Mouse (Mus musculus) liver, embryonic 13.5 days (tissue): ENCODE data around the gene Csgalnact2. TPM values are rescaled to one million over a fixed set of nuclear protein-coding genes. Genes with fewer than 3 reads are reported as not detected.

ENCODE experiments used
- ATAC-seq: fragments of 200-750 bp; cut with Nextera tagmentation; 2 replicates; pipeline ENCODE4 v1.8.0; 2017; ENCODE audit warnings: low read depth, mild to moderate bottlenecking, moderate number of reproducible peaks, moderate library complexity
- DNase-seq: peaks from one replicate; pipeline ENCODE4 v3.0.0; 2022
- H3K27ac ChIP-seq: fragments of 300-500 bp; sonication (generic); 2 replicates; pipeline ENCODE4 v1.5.1; 2015; ENCODE audit warnings: moderate library complexity, mild to moderate bottlenecking, inconsistent platforms
- H3K27me3 ChIP-seq: fragments of 300-500 bp; sonication (generic); 2 replicates; pipeline ENCODE4 v1.6.1; 2015; ENCODE audit warnings: mild to moderate bottlenecking, inconsistent platforms
- H3K36me3 ChIP-seq: fragments of 300-500 bp; sonication (generic); 2 replicates; pipeline ENCODE4 v1.6.1; 2015; ENCODE audit warnings: mild to moderate bottlenecking, inconsistent platforms
- H3K4me1 ChIP-seq: fragments of 300-500 bp; sonication (generic); replicated peaks from 2 replicates; pipeline ENCODE4 v1.6.1; 2015; ENCODE audit warnings: inconsistent platforms
- H3K4me2 ChIP-seq: fragments of 300-500 bp; sonication (generic); 2 replicates; pipeline ENCODE4 v1.6.1; 2015; ENCODE audit warnings: inconsistent platforms, mild to moderate bottlenecking, moderate library complexity
- H3K4me3 ChIP-seq: fragments of 300-500 bp; sonication (generic); replicated peaks from 2 replicates; pipeline ENCODE4 v1.5.1; 2015; ENCODE audit warnings: mild to moderate bottlenecking, inconsistent platforms
- H3K9ac ChIP-seq: fragments of 300-500 bp; sonication (generic); 2 replicates; pipeline ENCODE4 v1.6.1; 2015; ENCODE audit warnings: mild to moderate bottlenecking, inconsistent platforms
- H3K9me3 ChIP-seq: fragments of 300-500 bp; sonication (generic); replicated peaks from 2 replicates; pipeline ENCODE4 v1.6.1; 2016; ENCODE audit warnings: inconsistent platforms
- WGBS: fragments of 180-500 bp; shearing (Covaris S2); methylation state at CpG from one replicate; pipeline ENCODE4 v1.1.7; 2015; ENCODE audit not compliant: insufficient replicate concordance; 5-methylcytosine and 5-hydroxymethylcytosine counted together
- polyA plus RNA-seq: library from polyadenylated mRNA; unstranded; fragments of >200 nt; fragmentation: Nextera tagmentation; extraction: Ambion mirVana; gene quantifications from 2 replicates; pipeline ENCODE4 v1.2.1, GENCODE M21; 2015

Csgalnact2 gene
- polyA plus RNA-seq, 1 experiment from 2014 or later: 7.7 TPM

DNA sequence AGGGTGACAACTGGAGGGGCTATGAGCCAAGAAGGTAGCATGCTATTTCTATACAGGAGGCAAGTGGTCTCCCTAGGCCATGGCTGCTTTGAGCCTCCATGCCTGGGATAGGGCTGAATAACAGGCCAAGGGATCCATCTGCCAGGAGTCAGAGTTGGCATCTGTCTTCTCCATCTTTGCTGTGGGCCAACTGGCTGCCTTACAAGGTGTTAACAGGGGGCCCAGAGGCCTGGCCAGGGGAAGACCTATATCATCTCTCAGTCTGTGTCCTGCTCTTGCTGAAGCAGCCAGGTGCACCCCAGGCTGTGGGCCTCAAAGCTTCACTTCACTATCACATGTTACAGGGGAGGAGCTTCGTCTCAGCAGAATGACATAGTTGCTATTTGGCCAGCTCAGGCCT lies 66.8 kb downstream of the Csgalnact2 start:
- no peak overlapping the region for H3K9ac ChIP-seq
- peaks cover 12% of the 10 kb centered on the region; the same call in 1 of the 2 replicates for H3K27me3 ChIP-seq
- no peaks in the 10 kb centered on the region for H3K9me3 ChIP-seq
- 49% methylated on average over 1 of the region's 1 CpGs for WGBS
- H3K27ac ChIP-seq: no peak overlapping the region
- H3K36me3 ChIP-seq: no peaks in the 10 kb centered on the region
- no peak overlapping the region for H3K4me2 ChIP-seq
- no peak; the same call in 1 of the 2 replicates for ATAC-seq
- H3K4me3 ChIP-seq: no peak overlapping the region
- no peak for DNase-seq
- no peaks in the 10 kb centered on the region for H3K4me1 ChIP-seq

DNA sequence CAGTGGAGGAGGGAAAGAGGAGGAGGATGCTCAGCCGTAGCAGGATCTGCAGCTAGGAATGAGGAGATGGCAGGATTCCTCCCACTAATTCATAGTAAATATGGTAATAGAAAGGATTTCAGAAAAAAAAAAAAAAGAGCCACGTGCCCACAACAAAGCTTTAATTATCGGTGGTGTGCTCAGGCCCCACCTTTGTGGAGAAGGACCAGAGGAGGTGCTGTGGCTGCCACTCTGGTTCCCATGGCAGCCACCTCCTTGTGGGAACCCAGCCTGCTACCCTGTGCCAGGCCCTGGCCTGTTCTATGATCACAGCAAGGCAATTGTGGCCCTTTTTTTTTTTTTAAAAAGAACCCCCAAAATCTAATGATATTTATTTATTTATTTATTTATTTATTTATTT lies 67.5 kb downstream of the Csgalnact2 start:
- no peak overlapping the region for H3K4me2 ChIP-seq
- DNase-seq (no peak), ATAC-seq (no peak)
- WGBS: 58% methylated on average over 3 of the region's 3 CpGs
- peaks cover 19% of the 10 kb centered on the region for H3K27me3 ChIP-seq
- no peaks in the 10 kb centered on the region for H3K9me3 ChIP-seq
- H3K27ac ChIP-seq: no peak overlapping the region
- H3K4me3 ChIP-seq: no peak overlapping the region
- H3K36me3 ChIP-seq: no peaks in the 10 kb centered on the region
- no peak overlapping the region for H3K9ac ChIP-seq
- 0 out of 2 replicates have a peak, but pooled peaks cover under 1% of the 10 kb centered on the region for H3K4me1 ChIP-seq

DNA sequence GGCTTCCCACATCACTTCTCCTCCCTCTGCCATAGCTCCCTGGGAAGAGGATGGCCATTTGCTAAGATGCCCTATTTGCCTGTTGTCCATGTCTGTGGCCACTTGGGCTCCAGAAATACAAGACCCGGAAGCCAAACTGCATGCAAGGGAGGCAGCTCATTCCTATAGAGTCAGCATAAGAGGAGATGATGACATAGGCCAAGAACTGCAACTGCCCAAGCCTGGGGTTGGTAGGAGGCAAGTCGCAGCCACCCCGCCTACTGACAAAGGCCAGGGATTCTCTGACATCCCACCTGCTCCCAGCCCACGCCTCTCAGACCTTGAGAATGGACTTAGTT lies 68.0 kb downstream of the Csgalnact2 start:
- Histone ChIP-seq H3K4me3 (no peak overlapping the region), H3K27me3 (peaks cover 23% of the 10 kb centered on the region), H3K36me3 (no peaks in the 10 kb centered on the region), H3K9ac (no peak overlapping the region), H3K9me3 (no peaks in the 10 kb centered on the region), H3K27ac (no peak overlapping the region), H3K4me2 (no peak overlapping the region), H3K4me1 (peaks cover 5% of the 10 kb centered on the region; the same call in 1 of the 2 replicates)
- DNase-seq (no peak), ATAC-seq (no peak)
- WGBS: 52% methylated on average over 4 of the region's 4 CpGs

DNA sequence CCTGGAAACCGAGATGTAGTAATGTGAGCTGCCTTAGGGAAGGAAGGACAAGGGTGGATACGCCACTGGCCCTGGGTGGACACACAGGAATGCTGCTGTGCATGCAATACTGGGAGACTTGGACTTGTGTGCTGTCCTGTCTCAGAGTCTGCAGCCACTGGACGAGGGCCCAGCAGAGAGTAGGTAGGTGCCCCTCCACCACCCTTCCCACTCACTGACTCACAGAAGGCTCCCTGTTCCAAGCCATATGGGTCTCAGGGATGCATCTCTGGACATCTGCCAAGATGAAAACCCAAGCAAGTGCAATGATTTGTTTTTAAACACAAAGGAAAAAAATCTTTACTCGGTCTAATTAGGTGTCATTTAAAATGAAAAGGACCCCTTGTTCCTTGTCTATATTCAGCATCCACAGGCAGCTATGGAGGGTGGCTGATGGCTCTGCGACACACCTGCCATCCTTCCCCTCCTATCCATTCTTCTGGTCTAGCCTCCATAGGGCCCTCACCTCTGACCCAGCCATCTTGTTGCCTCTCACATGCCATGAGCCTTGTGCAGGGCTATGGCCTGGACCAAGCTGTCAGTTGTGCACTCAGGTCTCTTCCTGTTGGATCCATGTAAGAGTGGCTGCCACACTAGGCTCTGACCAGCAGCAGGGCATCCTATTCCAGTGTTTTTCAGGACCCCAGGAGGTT lies 68.5 kb downstream of the Csgalnact2 start:
- H3K27me3 ChIP-seq: peaks cover 28% of the 10 kb centered on the region
- H3K27ac ChIP-seq: no peak overlapping the region
- no peak overlapping the region for H3K4me3 ChIP-seq
- no peaks in the 10 kb centered on the region for H3K9me3 ChIP-seq
- 60% methylated on average over 5 of the region's 5 CpGs for WGBS
- no peak overlapping the region for H3K4me2 ChIP-seq
- ATAC-seq: no peak
- H3K36me3 ChIP-seq: no peaks in the 10 kb centered on the region
- DNase-seq: no peak
- H3K9ac ChIP-seq: no peak overlapping the region
- H3K4me1 ChIP-seq: peaks cover 7% of the 10 kb centered on the region; the same call in 1 of the 2 replicates

DNA sequence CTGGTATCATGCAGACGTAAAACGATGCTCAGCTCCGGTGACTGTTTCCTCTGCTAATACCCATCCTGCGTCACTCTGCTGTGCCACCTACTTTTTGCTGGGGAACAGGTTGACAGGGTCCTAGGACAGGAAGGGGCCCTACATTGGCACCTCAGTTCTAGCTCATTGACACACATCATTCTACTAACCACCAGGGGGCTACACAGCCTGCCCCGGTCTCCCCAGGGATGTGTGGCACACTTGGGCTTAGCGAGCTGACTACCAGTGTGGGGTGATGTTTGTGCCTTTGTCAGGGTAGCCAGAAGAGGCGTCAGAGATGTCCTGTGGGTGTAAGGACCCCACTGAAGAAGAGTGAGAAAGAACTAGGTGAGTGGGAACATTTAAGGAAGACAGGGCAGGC lies 71.2 kb downstream of the Csgalnact2 start:
- Histone ChIP-seq H3K9ac (no peak overlapping the region), H3K27ac (no peak overlapping the region), H3K4me3 (no peak overlapping the region), H3K27me3 (peaks cover 41% of the 10 kb centered on the region), H3K4me2 (no peak overlapping the region), H3K9me3 (no peaks in the 10 kb centered on the region), H3K4me1 (peaks cover 7% of the 10 kb centered on the region; the same call in 1 of the 2 replicates), H3K36me3 (no peaks in the 10 kb centered on the region)
- DNase-seq (no peak), ATAC-seq (no peak)
- WGBS: 48% methylated on average over 7 of the region's 7 CpGs

DNA sequence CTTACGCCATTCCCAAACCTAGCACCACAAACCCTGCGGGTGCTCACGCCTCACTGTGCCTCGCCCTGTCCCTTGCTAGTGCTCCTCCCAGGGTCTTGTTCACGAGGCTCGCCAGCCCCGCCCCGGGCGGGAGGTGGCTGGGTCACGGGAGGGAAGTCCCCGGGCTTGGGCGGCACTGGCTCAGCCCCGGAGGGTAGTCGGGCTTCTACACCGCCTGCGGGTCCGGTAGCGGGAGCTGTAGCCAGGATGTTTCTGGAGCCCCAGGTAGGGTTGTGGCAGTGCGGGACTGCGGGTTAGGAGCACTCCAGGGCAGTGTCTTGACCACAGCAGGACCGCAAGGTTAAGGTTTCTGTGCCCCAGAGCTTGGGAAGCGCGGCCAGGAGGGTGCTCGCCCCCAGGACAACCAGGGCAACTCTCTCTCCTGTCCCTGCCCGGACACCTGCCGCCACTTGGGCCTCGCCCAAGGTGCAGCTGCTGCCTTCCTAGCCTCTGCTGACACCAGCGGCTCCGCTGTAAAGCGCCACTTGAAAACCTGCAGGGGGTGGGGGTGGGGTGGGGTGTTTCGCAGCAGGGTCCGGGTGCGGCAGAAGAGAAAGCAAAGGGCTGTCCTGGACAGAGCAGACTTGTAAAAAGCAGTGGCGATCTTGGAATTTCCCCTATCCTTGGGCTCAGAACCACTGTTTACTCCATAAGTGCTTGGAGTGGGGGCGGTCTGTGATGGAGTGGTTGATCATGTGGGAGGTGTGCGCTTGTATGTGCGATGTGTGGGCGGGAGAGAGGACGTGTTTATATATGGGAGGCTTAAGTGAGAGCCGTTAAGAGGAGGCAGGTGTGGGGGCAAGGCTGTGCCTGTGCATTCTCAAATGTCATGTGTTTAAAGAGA lies 72.5 kb downstream of the Csgalnact2 start:
- no peaks in the 10 kb centered on the region for H3K9me3 ChIP-seq

DNA sequence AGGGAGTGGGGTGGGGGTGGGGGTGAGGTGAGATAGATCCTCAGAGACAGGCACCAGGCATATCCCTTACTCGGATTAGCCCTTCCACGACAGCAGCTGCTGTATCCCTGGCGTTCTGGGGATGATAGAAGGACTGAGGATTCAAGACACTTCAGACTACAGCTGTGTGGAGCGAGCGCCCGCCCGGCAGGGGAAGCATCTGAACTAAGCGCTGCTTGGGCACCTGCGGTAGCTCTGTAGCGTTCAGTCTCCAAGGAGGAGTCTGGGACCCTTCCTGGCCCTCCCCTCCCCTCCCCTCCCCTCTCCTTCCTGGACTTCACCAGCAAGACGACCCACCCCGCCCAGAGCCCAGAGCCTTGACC lies 73.1 kb downstream of the Csgalnact2 start:
- Histone ChIP-seq H3K27ac (no peak overlapping the region), H3K9ac (no peak overlapping the region), H3K4me1 (peaks cover 7% of the 10 kb centered on the region; the same call in 1 of the 2 replicates), H3K27me3 (peaks cover 41% of the 10 kb centered on the region), H3K4me3 (peak overlapping the region; percentile 42), H3K36me3 (no peaks in the 10 kb centered on the region), H3K4me2 (peak overlapping the region; percentile 63), H3K9me3 (no peaks in the 10 kb centered on the region)
- DNase-seq: no peak
- ATAC-seq: no peak
- WGBS: 0% methylated on average over 10 of the region's 12 CpGs

More for the DNA sequence above, 72.5 kb downstream of the Csgalnact2 start:
- Histone ChIP-seq H3K27me3 (peaks cover 41% of the 10 kb centered on the region), H3K4me1 (peaks cover 7% of the 10 kb centered on the region; the same call in 1 of the 2 replicates), H3K9ac (no peak overlapping the region; the same call in 1 of the 2 replicates), H3K4me2 (peak overlapping the region; percentile 63), H3K36me3 (no peaks in the 10 kb centered on the region), H3K4me3 (peak overlapping the region; percentile 42), H3K27ac (no peak overlapping the region)
- 2% methylated on average over 39 of the region's 40 CpGs for WGBS
- DNase-seq (no peak), ATAC-seq (no peak)

DNA sequence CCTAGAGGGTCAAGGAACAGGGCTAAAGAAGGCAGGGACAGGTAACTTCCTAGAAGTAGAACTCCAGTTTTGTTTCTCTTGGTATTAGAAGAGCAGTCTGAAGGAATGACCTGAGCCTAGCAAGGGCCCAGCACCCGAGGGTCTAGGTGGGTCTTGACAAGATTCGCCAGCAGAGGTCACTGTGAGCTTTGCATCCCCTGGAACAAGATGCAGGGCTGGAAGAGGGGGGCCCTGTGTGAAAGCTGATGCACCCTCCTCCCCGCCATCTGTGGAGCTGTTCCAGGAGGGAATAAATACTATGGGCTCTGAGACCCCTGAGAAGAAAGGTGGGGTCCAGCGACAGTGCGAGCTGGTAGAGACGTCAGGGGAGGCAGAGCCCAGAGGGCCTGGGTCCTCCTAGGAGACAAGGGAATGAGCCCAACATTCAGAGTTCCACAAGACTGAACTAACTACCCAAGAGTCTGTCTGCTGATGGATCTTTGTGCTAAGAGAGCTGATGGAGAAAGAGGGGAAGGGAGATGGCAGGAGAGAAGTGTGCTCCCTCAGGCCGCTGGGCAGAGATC lies 73.9 kb downstream of the Csgalnact2 start:
- Histone ChIP-seq H3K4me3 (no peak overlapping the region), H3K9ac (no peak overlapping the region), H3K4me1 (peaks cover 7% of the 10 kb centered on the region; the same call in 1 of the 2 replicates), H3K9me3 (no peaks in the 10 kb centered on the region), H3K27ac (no peak overlapping the region), H3K27me3 (peaks cover 41% of the 10 kb centered on the region), H3K36me3 (no peaks in the 10 kb centered on the region), H3K4me2 (no peak overlapping the region)
- DNase-seq: no peak
- ATAC-seq: no peak
- WGBS: 11% methylated on average over 7 of the region's 7 CpGs

DNA sequence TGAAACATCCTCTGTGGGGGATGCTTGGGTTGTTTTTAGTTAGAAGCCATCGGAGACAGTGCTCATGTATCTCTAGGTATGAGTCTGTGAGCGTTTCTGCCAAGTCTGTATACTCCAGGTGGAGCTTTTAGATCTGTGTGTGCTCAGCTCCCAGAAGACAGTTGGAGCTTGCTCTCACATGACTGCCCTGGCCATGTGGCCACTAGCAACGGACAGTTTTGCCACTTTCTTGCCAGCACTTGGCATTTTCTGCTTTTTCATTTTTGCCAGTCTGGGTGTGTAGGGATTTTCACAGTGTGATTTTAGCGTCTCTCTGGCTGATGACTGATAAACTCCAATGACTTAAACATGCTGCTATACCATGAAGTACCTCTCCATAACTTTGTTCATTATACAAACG lies 75.7 kb downstream of the Csgalnact2 start:
- peaks cover 39% of the 10 kb centered on the region for H3K27me3 ChIP-seq
- H3K36me3 ChIP-seq: no peaks in the 10 kb centered on the region
- H3K9me3 ChIP-seq: no peaks in the 10 kb centered on the region
- H3K27ac ChIP-seq: no peak overlapping the region
- peaks cover 7% of the 10 kb centered on the region; the same call in 1 of the 2 replicates for H3K4me1 ChIP-seq
- DNase-seq (no peak), ATAC-seq (no peak)
- 49% methylated on average over 5 of the region's 5 CpGs for WGBS
- no peak overlapping the region for H3K9ac ChIP-seq
- H3K4me2 ChIP-seq: no peak overlapping the region
- no peak overlapping the region for H3K4me3 ChIP-seq

DNA sequence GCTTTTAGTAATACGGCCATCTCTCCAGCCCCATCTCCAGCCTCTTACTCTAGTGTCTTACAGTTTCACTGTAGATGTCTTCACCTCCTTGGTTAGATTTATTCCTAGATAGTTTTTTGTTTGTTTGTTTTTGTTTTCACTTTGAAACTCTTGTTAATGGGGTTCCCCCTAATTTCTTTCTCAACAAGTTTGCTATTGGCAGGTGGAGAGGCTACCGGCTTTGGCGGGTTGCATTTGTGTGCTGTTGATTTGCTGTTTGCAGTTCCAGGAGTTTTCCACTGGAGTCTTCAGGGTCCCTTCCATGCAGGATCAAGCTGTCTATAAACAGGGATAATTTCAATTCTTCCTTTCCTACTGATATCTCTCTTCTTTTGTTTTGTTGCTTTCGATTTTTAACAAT lies 77.7 kb downstream of the Csgalnact2 start:
- Histone ChIP-seq H3K9me3 (no peaks in the 10 kb centered on the region), H3K4me3 (no peak overlapping the region), H3K27me3 (peaks cover 21% of the 10 kb centered on the region), H3K9ac (no peak overlapping the region), H3K36me3 (no peaks in the 10 kb centered on the region), H3K4me2 (no peak overlapping the region), H3K4me1 (peaks cover 5% of the 10 kb centered on the region; the same call in 1 of the 2 replicates), H3K27ac (no peak overlapping the region)
- ATAC-seq: no peak
- DNase-seq: no peak
- 78% methylated on average over 4 of the region's 4 CpGs for WGBS
